Mouse (Mus musculus) C2C12 (cell line): ENCODE results near the gene Cog5.

Source experiments
- CTCF ChIP-seq: IDR thresholded peaks from one replicate; pipeline ENCODE4 v1.5.1; 2011; ENCODE audit not compliant: control insufficient read depth, insufficient read depth, insufficient read length
- MAX ChIP-seq: IDR thresholded peaks from one replicate; pipeline ENCODE4 v1.6.1; 2011; ENCODE audit warnings: mild to moderate bottlenecking, control low read depth

GRCm38 (mm10) chr12:31917245-31917644, 262.6 kb downstream of the Cog5 start:
- TF ChIP-seq CTCF, result no peak
- TF ChIP-seq MAX, result no peak
